Mouse (Mus musculus): ENCODE data around the gene B230217C12Rik. TPM values are rescaled to one million over a fixed set of nuclear protein-coding genes. Genes with fewer than 3 reads are reported as not detected.
"Not testable (repeated sequence)": the region's sequence is repeated elsewhere in the genome, so short reads cannot be mapped to it uniquely, and the experiment has no call there.

Gene B230217C12Rik
- polyA plus RNA-seq, 1 experiment = 3.5 TPM

- Histone ChIP-seq H3K27ac (ENCODE audit: control insufficient read depth, insufficient read depth, low read depth, low read length) (no peak overlapping the region), H3K4me3 (ENCODE audit: control insufficient read depth, low read depth, low read length) (no peak overlapping the region), H3K27me3 (ENCODE audit: control insufficient read depth, insufficient read depth, low read length) (no peaks in the 10 kb centered on the region), H3K4me1 (ENCODE audit: control insufficient read depth, insufficient read depth, low read length) (no peaks in the 10 kb centered on the region; the same call in 1 of the 2 replicates), H3K36me3 (ENCODE audit: control insufficient read depth, insufficient read depth, low read length) (no peaks in the 10 kb centered on the region)
- TF ChIP-seq CTCF (IDR thresholded peaks at IDR 0.05; ENCODE audit: control insufficient read depth, insufficient read depth, insufficient replicate concordance, low read depth, low read length) (no peak), POLR2A (IDR thresholded peaks at IDR 0.05; ENCODE audit: control insufficient read depth, low read depth, low read length) (no peak)
Measured at GRCm38 (mm10) chr11:97833352-97833751, 7.2 kb upstream of the B230217C12Rik start.

- Histone ChIP-seq H3K27ac (ENCODE audit: control insufficient read depth, insufficient read depth, low read depth, low read length) (peak overlapping the region; percentile 49), H3K4me3 (ENCODE audit: control insufficient read depth, low read depth, low read length) (no peak overlapping the region), H3K36me3 (ENCODE audit: control insufficient read depth, insufficient read depth, low read length) (no peaks in the 10 kb centered on the region), H3K4me1 (ENCODE audit: control insufficient read depth, insufficient read depth, low read length) (peaks cover 3% of the 10 kb centered on the region), H3K27me3 (ENCODE audit: control insufficient read depth, insufficient read depth, low read length) (no peaks in the 10 kb centered on the region)
- no peak for TF ChIP-seq POLR2A (IDR thresholded peaks at IDR 0.05; ENCODE audit: control insufficient read depth, low read depth, low read length)
- TF ChIP-seq CTCF (IDR thresholded peaks at IDR 0.05; ENCODE audit: control insufficient read depth, insufficient read depth, insufficient replicate concordance, low read depth, low read length) = no peak
Measured at GRCm38 (mm10) chr11:97836541-97836940, 4.0 kb upstream of the B230217C12Rik start.

- H3K4me1 ChIP-seq (ENCODE audit: control insufficient read depth, insufficient read depth, low read length); H3K27ac ChIP-seq (ENCODE audit: control insufficient read depth, insufficient read depth, low read depth, low read length); H3K36me3 ChIP-seq (ENCODE audit: control insufficient read depth, insufficient read depth, low read length); H3K27me3 ChIP-seq (ENCODE audit: control insufficient read depth, insufficient read depth, low read length); H3K4me3 ChIP-seq (ENCODE audit: control insufficient read depth, low read depth, low read length): not testable (repeated sequence)
Measured at GRCm38 (mm10) chr11:97837051-97837450, 3.5 kb upstream of the B230217C12Rik start.

DNA sequence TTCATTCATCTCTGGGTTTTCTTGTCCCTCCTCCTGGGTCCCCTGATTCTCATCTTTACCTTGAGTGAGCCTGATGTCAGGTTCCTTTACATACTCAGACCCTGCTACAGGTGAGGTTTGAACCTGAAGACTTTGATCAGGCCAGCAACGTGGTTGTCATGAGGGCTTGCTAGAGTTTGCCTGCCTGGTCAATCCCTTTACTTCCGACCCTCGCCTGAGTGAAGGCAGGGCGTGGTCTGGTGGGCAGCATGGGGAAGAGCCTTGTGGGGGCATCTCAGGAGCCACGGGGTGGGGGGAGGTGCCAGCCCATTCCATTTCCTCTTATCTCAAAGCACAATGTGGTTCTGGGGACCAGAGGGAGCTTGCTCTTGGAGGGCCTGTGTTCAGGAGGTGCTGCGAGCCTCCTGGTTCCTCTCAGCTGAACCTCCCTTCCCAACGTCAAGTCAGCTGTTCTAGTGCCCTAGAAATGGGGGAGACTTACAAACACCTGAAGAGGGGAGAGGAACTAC, 2.9 kb upstream of the B230217C12Rik start:
- Histone ChIP-seq H3K4me1 (ENCODE audit: control insufficient read depth, insufficient read depth, low read length) (peaks cover 3% of the 10 kb centered on the region), H3K36me3 (ENCODE audit: control insufficient read depth, insufficient read depth, low read length) (no peaks in the 10 kb centered on the region), H3K27me3 (ENCODE audit: control insufficient read depth, insufficient read depth, low read length) (no peaks in the 10 kb centered on the region), H3K27ac (ENCODE audit: control insufficient read depth, insufficient read depth, low read depth, low read length) (no peak overlapping the region), H3K4me3 (ENCODE audit: control insufficient read depth, low read depth, low read length) (no peak overlapping the region)
- no peak for TF ChIP-seq POLR2A (IDR thresholded peaks at IDR 0.05; ENCODE audit: control insufficient read depth, low read depth, low read length)
- no peak for TF ChIP-seq CTCF (IDR thresholded peaks at IDR 0.05; ENCODE audit: control insufficient read depth, insufficient read depth, insufficient replicate concordance, low read depth, low read length)

DNA sequence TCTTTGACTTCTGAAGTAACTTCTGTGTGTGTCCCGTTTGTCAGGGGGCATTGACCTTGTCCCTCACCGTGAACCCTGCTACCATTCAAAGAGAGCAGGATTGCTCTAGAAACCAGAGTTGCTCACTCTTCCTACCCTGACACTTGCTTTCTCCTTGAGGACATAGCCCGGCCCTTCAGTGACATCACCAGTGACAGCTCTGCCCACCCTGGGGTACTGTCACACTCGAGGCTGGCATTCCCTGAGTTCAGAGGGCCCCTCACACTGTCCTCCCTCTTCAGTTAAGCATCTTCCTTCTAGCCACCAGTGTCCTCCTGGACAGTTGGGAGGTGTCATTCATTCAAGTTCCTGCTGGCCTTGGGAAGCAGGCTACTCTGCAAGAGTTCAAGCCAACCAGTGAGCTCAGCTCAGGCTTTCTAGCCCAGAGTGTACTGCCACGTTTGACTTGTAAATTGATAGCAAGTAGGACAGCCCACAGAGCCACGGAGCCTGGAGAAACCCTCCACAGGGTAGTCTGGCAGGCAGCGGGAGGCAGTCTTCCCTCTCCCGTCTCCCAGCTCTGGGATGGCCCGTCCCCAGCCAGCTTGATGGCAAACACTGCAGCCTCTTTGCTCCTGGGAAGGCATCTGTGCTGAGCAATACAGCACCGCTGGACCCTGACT, 1.7 kb upstream of the B230217C12Rik start:
- TF ChIP-seq CTCF (IDR thresholded peaks at IDR 0.05; ENCODE audit: control insufficient read depth, insufficient read depth, insufficient replicate concordance, low read depth, low read length) (no peak), POLR2A (IDR thresholded peaks at IDR 0.05; ENCODE audit: control insufficient read depth, low read depth, low read length) (no peak)
- H3K36me3 ChIP-seq (ENCODE audit: control insufficient read depth, insufficient read depth, low read length) = no peaks in the 10 kb centered on the region
- H3K4me3 ChIP-seq (ENCODE audit: control insufficient read depth, low read depth, low read length) = no peak overlapping the region
- peaks cover 3% of the 10 kb centered on the region for H3K4me1 ChIP-seq (ENCODE audit: control insufficient read depth, insufficient read depth, low read length)
- 0 out of 2 replicates have a peak overlapping the region, but pooled peaks have one; percentile 2 for H3K27ac ChIP-seq (ENCODE audit: control insufficient read depth, insufficient read depth, low read depth, low read length)
- H3K27me3 ChIP-seq (ENCODE audit: control insufficient read depth, insufficient read depth, low read length) = no peaks in the 10 kb centered on the region

GRCm38 (mm10) chr11:97839441-97840134, 992 bp upstream of the B230217C12Rik start:
- Histone ChIP-seq H3K4me1 (ENCODE audit: control insufficient read depth, insufficient read depth, low read length) (peaks cover 3% of the 10 kb centered on the region), H3K27me3 (ENCODE audit: control insufficient read depth, insufficient read depth, low read length) (no peaks in the 10 kb centered on the region), H3K4me3 (ENCODE audit: control insufficient read depth, low read depth, low read length) (no peak overlapping the region), H3K36me3 (ENCODE audit: control insufficient read depth, insufficient read depth, low read length) (no peaks in the 10 kb centered on the region), H3K27ac (ENCODE audit: control insufficient read depth, insufficient read depth, low read depth, low read length) (0 out of 2 replicates have a peak overlapping the region, but pooled peaks have one; percentile 2)
- TF ChIP-seq CTCF (IDR thresholded peaks at IDR 0.05; ENCODE audit: control insufficient read depth, insufficient read depth, insufficient replicate concordance, low read depth, low read length) (no peak), POLR2A (IDR thresholded peaks at IDR 0.05; ENCODE audit: control insufficient read depth, low read depth, low read length) (no peak)

DNA sequence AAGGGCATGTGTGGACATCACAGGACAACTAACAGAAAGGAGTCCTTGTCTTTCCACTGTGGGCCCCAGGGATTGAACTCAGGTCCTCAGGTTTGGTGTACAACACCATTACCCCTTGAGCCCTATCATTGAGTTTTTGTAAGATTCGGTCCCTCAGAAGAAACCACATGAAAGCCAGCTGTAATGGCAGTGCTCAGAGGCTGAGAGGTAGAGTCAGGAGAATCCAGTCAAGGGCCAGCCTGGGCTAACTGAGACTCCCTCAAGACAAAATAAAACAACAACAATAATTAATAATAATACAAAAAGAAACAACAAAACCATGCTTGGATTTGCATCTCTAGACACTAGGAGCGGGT, 467 bp upstream of the B230217C12Rik start:
- Histone ChIP-seq H3K27me3 (ENCODE audit: control insufficient read depth, insufficient read depth, low read length) (no peaks in the 10 kb centered on the region), H3K4me1 (ENCODE audit: control insufficient read depth, insufficient read depth, low read length) (peaks cover 3% of the 10 kb centered on the region), H3K4me3 (ENCODE audit: control insufficient read depth, low read depth, low read length) (no peak overlapping the region), H3K36me3 (ENCODE audit: control insufficient read depth, insufficient read depth, low read length) (no peaks in the 10 kb centered on the region), H3K27ac (ENCODE audit: control insufficient read depth, insufficient read depth, low read depth, low read length) (no peak overlapping the region)
- TF ChIP-seq CTCF (IDR thresholded peaks at IDR 0.05; ENCODE audit: control insufficient read depth, insufficient read depth, insufficient replicate concordance, low read depth, low read length) = no peak
- TF ChIP-seq POLR2A (IDR thresholded peaks at IDR 0.05; ENCODE audit: control insufficient read depth, low read depth, low read length) = no peak

Data from testis, adult 2 months (tissue).